Mouse (Mus musculus) left cerebral cortex, postnatal 14 days (tissue): Measurements from ENCODE around the gene Wfikkn1. TPM values are rescaled to one million over a fixed set of nuclear protein-coding genes. Genes with fewer than 3 reads are reported as not detected.
A peak's percentile ranks its signal among the peaks of the same experiment; 100 is the strongest.
"Not testable (repeated sequence)": the region's sequence is repeated elsewhere in the genome, so short reads cannot be mapped to it uniquely, and the experiment has no call there.

Source experiments
- DNase-seq, 2 experiments: peaks; one replicate each; pipeline ENCODE4 v3.0.0; 2021 to 2022; ENCODE audit warnings: low spot score in 2 of 2, mixed read lengths in 1 of 2
- intact Hi-C: fragments of 180-260 bp; cut with DNase I; formaldehyde crosslinking; loops from one replicate; pipeline ENCODE4 v1.15.1; 2025
- total RNA-seq, 2 experiments: library from RNA; stranded (reverse); gene quantifications; 2 replicates each; pipeline ENCODE4 v1.2.3; 2021

Gene Wfikkn1
- total RNA-seq, 2 experiments from 2014 or later: 1.1 to 1.8 TPM

DNA sequence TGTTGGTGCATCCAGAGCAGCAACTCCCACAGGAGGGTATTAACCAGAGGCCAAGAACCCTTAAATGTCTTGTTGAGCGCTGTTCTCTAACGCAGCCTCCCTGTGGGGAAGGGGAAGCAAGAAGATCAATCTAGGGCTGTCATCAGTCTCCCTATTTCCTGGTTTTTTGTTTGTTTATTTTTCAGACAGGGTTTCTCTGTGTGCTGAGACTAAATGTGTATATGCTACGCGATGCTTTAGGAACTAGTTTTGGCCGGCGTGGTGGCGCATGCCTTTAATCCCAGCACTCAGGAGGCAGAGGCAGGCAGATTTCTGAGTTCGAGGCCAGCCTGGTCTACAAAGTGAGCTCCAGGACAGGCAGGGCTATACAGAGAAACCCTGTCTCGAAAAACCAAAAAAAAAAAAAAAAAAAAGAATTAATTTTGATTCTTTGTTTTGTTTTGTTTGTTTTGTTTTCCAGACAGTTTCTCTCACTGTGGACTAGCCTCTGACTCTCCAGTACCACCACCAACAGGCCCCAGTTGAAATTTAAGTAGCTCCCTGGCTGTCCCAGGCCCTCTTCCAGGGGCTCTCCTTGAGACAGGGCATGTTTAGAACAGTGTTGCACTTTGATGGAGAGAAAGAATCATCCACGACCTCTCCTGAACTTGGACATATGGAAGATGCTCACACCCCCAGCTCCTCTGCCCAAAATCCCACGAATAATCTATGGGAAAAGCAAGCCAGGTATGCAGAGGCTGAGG, 7.1 kb downstream of the Wfikkn1 start:
- intact Hi-C loops: no loop called here
- no peak for DNase-seq

DNA sequence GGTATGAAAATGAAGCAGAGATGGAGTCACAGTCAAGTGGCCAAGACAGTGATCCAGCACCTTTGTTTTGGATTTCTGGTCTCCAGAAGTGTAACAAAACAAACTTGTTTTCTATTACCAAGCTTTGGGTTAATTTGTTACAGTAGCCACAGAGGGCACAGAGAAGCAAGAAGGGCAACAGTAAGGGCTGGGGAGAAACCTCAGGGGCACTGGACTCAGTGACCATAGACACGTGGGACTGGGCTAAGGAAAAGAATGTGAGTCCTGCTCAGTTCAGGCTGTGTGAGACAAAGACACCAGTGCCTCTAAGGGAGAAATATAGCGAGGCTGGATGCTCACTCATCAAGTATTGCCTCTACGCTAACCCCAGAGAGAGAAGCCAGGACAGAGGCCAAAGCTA, 8.0 kb downstream of the Wfikkn1 start:
- intact Hi-C loops: no loop called here
- no peak for DNase-seq

DNA sequence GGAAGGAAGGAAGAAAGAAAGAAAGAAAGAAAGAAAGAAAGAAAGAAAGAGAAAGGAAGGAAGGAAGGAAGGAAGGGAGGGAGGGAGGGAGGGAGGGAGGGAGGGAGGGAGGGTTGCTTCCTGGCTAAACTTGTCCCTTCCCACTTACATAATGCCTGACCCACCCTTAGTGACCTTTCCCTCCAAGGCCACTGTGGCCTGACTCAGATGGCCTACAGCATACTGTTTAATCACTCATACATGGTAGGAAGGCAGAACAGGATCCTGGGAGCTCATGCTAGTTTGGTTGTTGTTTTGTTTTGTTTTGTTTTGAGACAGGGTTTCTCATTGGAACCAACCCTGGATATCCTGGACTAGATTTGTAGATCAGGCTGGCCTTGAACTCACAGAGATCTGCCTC, 9.1 kb downstream of the Wfikkn1 start:
- intact Hi-C loops, DNase-seq: not testable (repeated sequence)

DNA sequence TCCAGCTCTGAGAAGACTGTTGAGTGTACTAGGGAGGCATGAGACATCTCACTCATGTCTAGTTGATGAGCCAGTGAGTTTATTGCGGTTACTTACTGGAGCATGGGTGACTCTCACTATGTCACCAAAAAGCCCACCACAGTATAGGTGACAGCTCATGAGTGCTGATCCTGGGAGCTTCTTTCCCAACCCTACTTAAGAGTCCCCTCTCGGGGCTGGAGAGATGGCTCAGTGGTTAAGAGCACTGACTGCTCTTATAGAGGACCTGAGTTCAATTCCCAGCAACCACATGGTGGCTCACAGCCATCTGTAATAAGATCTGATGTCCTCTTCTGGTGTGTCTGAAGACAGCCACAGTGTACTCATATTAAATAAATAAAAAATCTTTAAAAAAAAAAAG, 10.7 kb downstream of the Wfikkn1 start:
- DNase-seq: no peak
- intact Hi-C loops: no loop called here

DNA sequence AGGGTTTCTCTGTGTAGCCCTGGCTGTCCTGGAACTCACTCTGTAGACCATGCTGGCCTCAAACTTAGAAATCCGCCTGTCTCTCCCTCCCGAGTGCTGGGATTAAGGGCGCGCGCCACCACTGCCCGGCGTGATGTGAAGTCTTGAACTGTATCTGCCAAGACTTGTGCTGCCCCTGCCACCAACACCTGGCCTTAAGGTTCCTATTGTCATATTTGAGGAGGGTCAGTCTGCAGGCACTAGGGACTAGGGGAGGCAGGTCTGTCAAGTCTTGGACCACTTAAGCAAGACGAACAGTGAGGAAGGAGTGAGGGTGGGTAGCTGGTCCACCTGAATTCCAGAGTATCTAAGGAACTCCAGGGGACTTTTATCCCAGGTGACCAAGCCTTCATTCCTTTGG, 11.2 kb downstream of the Wfikkn1 start:
- intact Hi-C loops: no loop called here
- DNase-seq: no peak

DNA sequence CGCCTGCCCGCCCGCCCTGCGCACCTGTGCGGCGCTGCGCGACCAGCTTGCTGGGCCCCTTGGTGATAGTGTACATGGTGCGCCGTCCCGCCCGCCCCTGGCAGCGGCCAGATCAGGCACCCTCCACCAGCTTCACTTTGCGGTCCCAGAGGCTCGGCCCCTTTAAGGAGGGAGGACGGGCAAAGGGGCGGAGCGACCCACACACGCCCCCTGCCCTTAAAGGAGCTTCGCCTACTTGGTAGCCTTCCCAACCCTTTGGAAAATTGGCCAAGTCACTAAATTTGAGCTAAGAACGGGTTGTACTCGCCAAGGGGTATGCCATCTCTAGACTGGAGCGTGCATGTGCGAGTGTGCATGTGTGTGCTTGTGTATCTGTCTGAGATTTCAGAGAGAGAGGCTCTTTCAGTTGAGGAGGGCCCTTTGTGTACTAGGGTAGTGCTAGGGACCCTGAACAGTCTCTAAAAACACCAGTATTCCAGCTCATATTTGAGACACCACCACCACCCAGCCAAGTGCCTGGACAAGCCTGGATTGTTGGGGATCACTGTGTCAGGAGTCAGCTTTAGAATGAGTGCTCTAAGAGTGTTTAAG, 12.0 kb downstream of the Wfikkn1 start, which contains the start of gene Mcrip2:
Gene Mcrip2 (minus strand): TSS at position 164 of the 591 bp plus-strand sequence.
- intact Hi-C loops: no loop called here
- DNase-seq: peak; percentile 76 to 80

DNA sequence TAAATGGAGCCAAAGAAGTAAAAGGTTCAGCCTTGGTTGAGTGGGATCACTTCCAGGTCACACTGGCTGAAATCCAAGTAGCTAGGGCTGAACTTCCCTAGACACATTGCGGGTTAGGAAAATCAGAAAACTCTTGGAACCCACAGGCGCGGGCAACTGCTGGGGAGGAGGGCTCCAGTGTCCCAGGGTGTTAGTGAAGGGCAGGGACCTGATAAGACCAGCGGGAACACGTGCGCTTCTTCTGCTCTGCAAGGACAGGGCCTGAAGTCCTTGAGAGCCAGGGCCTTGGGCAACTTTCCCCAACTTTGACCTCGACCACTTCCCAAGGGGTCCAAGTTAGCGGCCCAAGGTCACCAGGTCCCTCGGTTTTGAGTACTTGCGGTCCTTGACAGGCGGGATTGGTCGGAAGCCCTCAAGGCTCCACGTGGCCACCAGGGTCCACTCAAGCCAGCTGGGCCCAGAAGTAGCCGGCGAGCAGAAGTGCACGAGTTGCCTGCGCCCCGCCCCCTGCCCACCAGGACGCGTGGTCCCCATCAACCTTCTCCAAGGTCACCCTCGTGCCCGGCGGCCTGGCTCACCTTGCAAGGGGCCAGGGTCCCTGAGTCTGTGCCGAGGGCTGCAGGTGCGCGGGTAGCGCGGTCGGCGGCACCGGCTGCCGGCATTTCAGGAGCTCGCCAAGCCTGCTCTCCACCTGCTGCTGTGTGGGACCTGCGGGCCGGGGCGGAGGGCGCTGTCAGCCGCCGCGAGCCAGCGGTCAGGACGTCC, 12.6 kb downstream of the Wfikkn1 start:
- no peak for DNase-seq
- intact Hi-C loops: no loop called here

DNA sequence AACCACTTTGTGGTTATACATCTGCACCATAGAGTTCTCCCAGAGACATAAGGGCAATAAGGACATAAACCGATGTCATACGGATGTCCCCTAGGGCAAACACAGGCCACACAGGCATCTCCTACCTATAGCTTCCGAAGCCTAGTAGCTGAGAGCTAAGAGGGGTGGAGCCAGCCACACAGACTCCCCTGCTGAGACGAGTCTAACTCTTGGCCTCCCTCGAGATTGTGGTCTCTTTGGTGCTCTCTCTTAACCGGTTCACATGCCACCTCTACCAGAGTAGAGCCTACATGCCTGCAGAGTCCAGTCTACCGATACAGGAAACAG, 13.2 kb downstream of the Wfikkn1 start:
- DNase-seq: no peak
- intact Hi-C loops: no loop called here

DNA sequence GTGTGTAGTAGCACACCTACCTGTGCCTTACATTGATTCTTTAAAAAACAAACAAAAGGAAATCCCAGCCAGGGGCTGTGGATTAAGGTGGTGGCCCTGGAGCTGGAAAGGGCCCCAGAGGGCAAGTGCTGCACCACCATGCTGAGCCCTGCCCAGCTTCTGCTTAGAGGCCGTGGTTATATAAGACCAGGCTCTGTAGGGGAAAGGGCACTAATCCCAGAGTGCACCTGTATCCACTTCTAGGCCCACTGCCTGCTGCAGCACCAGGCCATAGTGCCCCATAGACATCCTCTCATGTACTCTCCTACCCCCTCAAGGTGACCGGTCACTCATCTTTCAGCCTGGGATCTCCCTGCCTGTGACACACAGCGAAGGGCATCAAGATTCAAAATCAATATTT, 14.5 kb downstream of the Wfikkn1 start:
- intact Hi-C loops: no loop called here
- no peak for DNase-seq

DNA sequence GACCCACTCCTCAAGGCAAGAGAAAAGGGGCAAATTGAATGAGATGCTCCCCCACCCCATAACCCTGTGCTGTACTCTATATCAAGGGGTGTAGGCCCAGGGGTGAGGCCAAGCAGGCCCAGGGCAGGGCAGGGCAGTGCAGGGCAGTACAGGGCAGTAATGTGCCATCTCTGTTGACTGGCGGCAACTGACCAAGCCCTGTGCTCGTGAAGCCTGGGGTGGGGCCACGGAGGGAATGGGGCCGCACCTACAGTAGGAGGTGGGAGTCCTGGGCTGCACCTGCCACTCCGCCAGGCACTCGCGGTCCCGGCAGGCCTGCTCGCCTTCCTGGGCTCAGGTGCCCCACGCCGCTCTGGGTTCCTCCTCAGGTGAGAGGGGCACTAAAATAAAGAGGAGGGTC, 15.4 kb downstream of the Wfikkn1 start:
- intact Hi-C loops: no loop called here
- DNase-seq: no peak

DNA sequence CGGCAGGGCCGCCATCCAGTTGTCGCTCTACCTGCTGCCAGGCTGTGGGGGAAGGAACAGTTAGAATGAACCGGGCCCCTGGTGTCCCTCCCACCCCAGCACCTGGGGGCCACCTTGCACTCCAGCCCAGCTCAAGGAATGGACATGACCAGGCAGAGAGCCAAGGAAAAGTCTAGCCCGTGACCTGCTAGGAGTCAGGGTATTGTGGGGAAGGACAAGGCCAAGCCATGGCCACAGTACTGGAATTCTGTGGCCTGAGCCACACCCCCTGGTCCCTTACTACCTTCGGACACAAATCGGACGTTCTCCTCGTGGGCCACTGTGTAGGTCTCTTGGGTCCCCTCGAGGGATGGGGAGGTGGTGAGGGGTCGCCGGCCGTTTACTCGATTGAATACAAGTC, 16.3 kb downstream of the Wfikkn1 start:
- DNase-seq: no peak
- intact Hi-C loops: no loop called here

DNA sequence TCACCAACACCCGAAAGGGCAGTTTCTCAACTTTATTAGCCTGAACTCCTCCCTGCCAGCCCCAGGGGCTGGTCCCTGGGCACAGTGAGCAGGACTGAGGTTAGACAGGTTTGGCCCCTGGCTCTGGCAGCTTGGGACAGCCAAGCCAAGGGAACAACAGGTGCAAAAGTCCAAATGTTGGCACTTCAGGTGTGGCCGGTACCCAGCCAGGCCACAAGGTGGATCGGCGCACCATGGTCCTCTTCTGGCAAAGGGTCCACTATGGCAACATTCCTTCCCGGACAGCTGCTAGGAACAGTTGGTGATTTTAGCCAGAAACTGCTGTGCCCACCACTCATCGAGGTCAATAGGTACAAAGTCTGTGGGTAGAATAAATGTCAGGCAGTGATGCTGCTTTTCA, 17.0 kb downstream of the Wfikkn1 start:
- intact Hi-C loops: no loop called here
- no peak for DNase-seq

DNA sequence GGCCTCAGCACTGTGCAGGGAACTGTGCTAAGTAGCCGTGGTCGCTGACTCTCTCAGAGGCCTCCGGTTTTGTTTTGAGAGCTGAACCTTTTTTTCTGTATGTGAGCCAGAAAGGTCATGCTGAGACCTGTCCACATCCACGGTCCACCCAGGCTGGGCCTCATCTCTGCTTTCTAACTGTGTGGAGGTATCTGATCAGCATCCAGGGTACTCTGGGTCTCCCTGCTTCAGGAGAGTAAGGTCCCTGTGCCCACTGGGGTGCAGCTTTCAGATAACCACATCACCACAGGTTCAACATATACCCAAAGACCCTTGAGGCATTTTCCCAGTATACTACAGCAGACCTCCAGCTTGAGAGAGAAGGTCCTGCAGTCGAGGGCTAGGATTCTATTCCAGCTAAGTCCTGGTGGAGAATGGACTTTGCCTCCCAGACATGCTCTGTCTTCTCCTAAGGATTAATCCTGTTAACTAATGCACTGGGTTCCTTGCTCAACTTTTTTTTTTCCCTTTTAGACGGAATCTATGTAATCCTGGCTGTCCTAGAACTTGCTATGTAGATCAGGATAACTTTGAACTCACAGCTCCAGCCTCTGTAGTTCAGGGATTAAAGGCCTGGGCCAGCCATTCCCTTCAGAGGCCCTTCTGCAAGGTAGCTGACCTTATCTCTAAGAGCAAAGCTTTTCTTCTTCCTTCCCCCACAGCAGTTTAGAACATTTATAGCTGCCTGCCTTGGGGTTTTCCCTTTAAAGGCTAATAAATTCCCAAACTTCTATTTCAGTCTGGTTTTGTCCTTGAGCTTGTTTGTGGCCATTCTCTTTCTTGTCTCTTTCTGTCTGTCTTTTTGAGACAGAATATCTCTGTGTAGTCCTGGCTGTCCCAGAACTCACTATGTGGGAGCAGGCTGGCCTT, 18.7 kb downstream of the Wfikkn1 start:
- no peak for DNase-seq
- intact Hi-C loops: no loop called here

DNA sequence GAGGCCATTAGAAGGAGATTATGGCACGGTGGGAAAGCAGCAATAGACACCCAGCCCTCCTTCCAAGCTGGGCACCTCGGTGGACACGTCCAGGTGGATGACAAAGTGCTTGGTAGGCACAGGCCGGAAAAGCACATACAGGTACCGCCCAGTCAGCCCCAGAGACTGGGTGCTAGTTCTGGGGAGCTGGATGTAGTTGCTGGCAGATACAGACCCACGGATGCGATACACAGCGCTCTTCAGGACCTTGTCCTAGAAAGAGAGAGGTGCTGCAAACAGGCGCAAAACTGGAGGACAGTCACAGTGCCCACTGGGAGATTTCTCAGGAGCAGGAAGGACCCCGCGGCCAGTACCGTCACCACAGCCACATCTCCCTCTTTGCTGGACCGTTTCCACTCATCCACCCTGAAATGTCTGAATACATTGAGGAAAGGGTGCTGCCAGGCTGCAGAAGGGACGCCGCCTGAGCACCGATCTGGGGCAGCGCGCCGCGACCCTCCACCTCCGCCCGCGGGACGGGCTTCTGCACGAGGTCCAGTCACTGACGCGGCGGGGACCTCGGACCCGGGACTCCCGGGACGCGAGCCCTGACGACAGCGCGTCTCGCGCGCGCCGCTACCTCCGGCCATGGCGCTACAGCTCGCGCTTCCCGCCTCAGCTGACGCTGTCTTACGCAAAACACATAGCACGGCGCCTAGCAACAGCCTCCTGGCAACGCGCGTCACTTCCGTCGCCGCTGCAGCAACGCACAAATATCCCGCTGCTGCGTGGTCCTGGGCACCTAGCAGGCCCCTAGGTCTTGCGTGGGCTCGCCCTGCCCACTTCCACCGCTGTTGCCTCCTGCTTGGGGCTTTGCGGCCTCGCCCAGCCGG, 19.6 kb downstream of the Wfikkn1 start, which contains the start of gene Wdr90:
Gene Wdr90 (minus strand): TSS at position 670 of the 872 bp plus-strand sequence.
- intact Hi-C loops: no loop called here
- DNase-seq: peak; percentile 94

DNA sequence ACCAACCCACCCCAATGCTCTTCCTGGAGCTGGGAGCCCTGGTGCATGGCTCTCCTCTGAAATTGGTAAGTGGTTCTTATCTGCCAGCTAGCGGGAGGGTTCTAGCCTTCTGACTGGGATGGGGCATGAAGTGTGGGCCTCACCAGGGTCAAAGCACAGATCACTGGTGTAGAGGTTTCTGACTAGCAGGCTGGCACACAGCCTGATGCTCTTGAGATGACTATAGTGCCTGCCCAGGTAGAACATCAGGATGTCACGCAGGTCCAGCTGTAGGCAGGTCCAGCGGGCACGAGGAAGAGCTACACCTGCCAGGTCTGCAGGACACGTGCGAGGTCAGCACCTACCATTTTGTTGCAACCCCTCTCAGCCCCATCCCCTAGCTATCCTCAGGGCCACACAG, 20.4 kb downstream of the Wfikkn1 start:
- DNase-seq: no peak
- intact Hi-C loops: no loop called here

DNA sequence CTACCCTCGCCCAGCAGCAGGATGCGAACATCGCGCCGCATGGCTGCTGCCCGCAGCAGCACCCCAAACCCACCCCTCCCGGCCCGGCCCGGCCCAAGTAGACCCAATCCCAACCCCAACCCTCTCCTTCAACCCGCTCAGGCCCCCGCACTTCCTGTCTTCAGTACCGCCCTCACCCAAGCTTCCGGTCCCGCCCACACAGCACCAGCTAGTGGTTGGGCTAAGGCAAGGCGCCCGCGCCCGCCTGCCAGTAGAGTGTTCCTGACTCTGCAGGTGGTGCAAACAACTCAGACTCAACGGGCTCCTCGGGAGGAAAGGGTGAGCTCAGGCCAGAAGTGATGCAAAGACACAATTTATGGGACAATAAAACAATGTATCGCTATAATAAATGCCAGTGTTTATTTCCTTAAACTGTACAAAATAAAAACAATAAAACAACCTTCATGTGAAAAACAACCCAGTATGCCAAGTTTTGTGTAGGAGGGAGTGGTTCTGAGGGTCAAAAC, 36.2 kb downstream of the Wfikkn1 start, which contains the start of gene Rhot2:
Gene Rhot2 (minus strand): TSS at position 456 of the 506 bp plus-strand sequence.
- peak; percentile 94 to 95 for DNase-seq
- intact Hi-C loops: no loop called here

DNA sequence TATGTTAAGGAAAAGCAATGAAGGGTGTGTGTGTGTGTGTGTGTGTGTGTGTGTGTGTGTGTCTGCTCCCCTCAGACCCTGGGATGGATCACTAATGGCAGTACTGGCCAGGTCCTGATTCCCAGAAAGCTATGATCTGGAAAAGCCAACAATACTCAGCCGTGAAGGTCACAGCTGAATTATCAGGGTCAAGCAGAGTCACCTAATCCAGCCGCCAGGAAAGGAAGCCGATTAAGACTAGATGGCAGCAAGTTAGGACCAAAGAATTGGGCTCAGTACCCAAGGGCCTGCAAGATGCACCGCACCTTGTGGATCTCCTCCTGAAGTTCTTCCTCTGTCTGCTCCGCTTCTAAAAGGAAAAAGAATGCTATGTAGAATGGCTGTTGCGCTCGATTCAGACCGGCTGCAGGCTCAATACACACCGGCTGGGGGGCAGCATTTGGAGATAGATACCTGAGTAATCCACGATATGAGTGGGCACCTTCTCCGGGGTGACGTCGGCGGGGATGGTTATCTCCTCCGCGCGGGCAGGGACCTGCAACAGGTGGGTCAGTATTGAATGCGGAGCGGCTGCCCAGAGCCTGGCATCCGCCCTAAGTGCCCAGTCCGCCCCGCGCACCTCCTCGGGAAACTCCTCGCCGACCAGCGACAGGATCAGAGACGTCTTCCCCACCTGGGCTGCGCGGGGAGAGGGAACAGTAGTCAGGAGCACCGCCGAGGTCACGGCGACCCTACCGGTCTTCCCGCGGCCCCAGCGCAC, 36.8 kb downstream of the Wfikkn1 start:
- DNase-seq: no peak
- intact Hi-C loops: no loop called here

DNA sequence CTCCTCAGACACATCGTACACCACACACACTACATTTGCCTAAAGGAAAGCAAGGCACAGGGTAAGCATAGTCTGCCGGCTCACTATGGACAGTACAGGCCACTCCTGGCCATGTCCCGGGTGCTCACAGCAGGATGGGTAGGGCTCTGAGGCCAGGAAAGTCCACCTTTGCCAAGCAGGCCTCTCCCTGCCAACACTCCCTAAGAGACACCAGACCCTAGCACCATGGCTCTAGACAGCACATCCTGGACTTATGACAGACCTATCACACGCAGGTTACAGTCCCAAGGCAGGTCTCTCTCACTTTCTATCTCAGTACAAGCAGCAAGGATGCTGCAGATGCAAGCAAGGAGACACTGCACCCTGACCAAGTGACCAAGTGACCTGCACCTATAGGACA, 37.5 kb downstream of the Wfikkn1 start:
- DNase-seq: no peak
- intact Hi-C loops: no loop called here
